Mouse (Mus musculus) frontal cortex, postnatal 14 days (tissue): Measurements from ENCODE around the gene Top3b.
"Not testable (repeated sequence)": the region's sequence is repeated elsewhere in the genome, so short reads cannot be mapped to it uniquely, and the experiment has no call there.

Experiments used
- DNase-seq, 2 experiments: peaks; one replicate each; pipeline ENCODE4 v3.0.0; 2022; ENCODE audit warnings: low spot score in 2 of 2

Gene Top3b

DNA sequence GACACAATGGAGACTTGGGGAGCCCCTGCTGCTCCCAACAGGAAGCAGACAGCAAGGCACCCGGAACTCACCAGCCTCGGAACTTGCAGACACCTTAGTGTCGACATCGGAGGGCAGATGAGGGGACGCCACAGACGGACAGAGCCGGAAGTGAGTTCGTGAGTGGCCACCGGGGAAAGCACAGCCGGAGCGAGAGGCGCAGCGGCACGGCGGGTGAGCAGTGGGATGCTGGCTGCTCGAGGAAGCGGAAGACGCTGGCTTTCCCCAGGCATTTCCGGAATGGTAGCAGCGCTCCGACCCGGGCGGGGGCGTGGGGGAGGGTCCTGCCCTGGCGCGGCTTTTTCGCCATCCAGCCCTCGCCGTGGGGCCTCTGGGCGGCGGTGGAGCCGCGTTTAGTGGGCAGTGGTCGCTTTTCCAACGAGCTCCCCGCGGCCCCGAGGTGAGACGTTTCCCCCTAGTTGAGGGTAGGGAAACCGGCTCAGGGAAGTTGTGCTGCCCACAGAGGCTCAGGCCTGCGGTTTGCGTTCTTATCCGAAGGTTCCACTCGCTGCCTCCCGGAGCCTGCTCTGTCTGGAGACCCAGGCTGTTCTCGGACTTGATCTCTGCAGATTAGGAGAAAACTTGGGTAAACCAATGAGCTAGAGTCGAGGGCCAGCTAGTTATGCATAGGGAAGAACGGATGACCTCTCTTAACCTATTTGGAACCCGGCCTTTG lies at the start of gene Top3b, which contains the start of gene Vpreb1:
TSS of gene Top3b (plus strand) at position 120 of the 715 bp plus-strand sequence.
TSS of gene Vpreb1 (minus strand) at position 227 of the 715 bp plus-strand sequence.
- peak; percentile 84 to 87 for DNase-seq

DNA sequence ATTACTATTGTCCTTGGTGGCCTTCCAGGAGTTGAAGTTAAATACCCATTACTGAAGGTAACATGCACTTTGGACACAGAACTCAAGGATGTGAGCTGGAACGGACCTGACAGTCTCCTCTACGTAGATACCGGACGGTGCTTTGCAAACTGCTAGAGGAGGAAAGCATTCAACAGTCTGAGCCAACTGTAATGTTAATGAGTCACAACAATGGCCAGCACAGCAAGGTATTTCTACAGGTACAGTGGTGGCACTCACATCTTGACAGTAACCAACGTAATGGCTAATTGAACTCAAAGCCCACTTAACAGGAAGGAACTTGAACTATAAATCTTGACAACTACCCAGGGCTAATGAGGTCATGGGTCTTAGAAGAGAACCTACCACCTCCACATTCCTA lies 45.1 kb upstream of the Top3b start:
- no peak for DNase-seq

DNA sequence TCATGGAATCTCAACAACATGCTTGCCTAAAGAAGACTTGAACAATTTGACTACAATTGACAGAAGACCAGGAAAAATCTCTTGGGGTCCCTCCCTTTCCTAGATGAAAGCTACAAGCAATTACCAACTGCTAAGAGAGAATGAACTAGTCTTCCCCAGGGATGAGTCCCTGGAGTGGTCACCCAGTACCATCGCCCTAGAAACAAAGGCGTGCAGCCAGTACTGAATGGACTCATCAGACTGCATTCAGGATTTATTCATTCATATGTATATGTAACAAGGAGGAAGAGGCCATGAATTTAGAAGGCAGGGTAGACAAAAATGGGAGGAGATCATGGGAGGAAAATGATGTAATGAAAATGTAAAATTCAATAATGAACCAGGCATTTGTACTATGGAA lies 44.3 kb upstream of the Top3b start:
- no peak for DNase-seq

DNA sequence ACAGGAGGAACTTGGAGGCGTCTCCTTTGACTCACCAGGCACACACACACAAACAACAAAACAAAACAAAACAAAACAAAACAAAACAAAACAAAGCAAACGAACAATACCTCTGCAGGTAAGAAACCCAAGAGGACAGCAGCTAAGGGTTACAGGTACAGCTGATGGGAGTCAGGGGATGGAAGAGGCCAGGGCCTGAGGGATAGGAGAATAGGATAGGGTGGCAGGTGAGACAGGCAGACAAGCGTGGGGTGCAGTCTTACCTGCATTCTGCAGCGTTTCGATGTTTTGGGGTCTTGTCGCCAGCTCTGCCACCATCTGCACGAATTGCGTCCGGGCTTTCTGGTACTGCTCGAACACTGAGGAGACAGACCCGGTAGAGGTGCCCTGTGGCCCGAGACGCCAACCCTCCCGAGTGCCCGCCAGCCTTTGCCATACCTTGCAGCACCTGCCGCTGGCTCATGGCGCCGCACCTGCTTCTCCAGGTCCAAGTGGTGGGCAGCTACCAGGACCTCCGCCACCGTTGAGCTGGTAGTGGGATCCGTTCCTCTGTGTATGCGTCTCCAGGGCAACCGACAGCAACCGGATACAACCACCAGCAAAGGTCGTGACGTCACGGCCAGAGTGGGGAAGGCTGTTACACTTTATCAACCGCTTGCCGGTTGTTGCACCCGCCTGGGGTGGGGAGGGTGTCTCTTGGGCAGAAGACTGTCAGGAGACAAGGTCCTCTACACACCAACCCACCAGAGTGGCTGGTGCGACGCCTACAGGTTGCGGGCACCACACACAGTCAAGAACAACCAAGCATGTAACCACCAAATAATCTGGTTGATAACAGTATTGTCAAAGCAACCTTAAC lies 41.5 kb upstream of the Top3b start, which contains the start of gene Spag6l:
TSS of gene Spag6l (minus strand) at position 700 of the 859 bp plus-strand sequence.
- peak; percentile 16 to 30 for DNase-seq

DNA sequence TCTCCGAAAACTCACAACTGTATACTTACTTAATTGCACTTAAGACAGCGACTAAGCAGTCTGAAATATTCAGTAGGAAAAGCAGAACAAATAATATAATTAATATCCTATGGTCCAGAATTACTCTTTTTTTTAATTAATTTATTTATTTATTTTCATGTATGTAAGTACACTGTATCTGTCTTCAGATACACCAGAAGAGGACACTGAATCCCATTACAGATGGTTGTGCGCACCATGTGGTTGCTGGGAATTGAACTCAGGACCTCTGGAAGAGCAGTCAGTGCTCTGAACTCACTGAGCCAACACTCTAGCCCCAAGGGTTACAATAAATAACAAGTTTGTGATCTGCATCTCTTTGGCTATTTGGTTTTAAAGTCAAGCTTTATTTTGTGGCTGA lies 40.9 kb upstream of the Top3b start:
- DNase-seq, result no peak

DNA sequence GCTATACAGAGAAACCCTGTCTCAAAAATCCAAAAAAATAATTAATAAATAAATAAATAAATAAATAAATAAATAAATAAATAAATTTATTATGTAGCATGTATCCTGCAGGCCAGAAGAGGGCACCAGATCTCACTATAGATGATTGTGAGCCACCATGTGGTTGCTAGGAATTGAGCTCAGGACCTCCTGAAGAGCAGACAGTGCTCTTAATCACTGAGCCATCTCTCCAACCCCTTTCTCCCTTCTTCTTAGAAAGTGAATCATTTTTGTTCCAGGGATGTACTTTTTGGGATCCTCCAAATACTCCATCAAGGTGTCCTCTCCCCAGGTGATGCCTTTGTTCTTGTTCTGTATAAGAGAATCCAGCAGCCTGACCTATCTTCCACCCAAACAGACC lies 21.3 kb upstream of the Top3b start:
- DNase-seq, result no peak

DNA sequence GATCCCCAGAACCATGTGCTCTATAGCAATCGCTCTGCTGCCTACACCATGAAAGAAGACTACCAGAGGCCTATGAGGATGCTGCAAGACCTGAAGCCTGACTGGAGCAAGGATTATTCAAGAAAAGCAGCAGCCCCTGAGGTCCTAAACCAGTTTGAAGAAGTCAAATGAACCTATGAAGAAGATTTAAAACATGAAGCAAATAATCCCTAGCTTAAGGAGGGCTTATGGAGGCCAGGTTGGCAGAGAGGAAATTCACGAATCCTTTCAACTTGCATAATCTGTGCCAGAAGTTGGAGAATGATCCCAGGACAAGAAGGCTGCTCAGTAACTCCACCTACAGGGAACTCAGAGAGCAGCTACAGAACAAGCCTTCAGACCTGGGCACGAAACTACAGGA lies 18.1 kb upstream of the Top3b start:
- no peak for DNase-seq

DNA sequence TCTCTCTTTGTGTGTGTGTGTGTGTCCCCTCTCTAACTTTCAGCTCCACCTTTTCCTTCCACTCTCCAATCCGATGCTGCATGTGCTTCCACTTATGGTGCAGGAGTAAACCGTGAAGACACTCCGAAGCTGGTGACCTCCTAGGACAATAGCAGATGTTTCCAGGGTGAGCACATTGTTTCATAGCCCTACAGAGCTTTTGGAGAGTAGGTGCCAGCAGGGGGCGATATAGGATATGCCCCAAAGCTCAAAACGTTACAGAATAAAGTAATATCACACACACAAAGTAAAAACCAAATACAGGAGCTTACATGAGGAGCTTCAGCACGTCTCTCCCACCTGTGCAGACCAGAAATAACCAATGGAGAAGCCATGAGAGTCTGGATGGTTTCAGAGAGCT lies 15.7 kb upstream of the Top3b start:
- DNase-seq, result no peak

DNA sequence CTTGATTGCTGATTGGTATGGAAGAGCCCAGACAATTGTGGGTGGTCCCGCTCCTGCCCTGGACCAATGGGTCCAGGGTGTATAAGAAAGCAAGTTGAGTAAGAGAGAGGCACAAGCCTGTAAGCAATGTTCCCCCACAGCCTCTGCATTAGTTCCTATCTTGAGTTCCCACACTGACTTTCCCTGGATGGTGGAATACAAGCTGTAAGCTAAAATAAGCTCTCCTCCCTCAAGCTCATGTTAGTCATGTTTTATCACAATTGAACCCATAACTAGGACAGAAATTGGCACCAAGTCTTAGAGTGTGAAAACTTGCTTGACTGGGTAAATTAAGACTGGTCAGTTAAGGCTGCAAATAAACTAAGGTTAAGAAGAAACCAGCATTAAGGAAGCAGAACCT lies 15.0 kb upstream of the Top3b start:
- DNase-seq, result no peak

DNA sequence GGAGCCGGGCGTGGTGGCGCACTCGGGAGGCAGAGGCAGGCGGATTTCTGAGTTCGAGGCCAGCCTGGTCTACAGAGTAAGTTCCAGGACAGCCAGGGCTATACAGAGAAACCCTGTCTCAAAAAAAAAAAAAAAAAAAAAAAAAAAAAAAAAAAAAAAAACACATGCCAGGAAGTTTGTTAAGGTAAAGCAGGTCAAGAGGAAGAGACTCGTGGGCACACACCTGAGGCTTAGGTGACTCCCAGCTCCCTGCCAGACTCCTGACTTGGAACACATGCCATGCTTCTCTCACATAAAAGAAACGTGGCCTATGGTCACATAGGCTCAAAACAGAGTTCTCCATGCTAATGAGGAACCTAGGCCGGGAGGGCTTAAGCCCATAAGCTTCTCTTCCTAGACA lies 14.5 kb upstream of the Top3b start:
- not testable (repeated sequence) for DNase-seq

DNA sequence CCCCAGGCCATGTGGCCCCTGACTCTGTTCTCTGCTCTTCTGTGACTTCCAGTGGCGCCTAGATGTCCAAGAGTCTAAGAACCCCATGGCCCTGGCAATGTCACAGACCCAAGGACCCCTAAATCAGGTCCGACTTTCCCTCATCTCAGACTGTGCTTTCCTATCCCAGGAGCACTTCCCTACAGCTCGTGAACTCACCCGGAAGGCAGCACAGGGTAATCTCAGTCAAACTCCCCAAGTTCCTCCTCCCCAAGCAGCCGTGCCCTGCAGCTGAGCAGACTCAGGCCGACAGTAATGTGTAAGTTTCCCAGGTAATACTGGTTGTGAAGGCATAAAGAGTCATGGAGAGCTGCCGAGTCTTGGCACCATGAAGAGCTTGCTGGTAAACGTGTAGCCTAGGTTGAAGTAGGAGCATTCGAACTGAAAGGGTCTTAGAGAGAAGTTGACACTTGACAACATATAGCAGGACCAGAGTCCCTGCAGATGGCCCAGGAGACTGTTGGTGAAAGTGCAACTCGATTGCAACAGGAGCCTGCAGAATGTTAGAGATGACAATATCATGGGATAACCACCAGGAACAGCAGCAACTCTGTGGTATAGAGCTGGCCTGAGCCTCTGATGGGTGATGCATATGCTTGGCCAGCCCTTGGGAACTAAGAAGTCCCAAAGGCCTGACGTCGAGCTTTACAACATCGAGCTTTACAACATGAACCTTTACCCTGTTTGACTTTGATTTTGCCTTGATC lies 13.6 kb upstream of the Top3b start:
- DNase-seq, result no peak

DNA sequence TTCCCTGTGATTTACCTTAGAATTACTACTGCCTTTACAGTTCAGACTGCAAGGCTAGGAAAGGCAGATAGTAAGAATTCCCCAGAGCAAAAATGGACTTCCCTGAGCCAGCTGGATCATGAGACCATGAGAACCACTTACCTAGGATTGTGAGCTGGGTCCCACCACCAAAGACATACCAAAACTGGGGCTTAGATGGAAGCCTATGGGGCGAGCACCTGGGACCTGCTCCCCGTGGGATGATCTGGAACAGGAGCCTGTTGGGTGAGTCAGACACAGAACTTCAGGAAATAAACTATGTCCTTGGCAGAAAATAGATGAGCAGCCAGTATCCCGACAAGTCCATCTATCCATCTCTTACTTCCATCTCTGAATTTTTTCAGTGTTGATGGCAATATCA lies 8.2 kb upstream of the Top3b start:
- no peak for DNase-seq

DNA sequence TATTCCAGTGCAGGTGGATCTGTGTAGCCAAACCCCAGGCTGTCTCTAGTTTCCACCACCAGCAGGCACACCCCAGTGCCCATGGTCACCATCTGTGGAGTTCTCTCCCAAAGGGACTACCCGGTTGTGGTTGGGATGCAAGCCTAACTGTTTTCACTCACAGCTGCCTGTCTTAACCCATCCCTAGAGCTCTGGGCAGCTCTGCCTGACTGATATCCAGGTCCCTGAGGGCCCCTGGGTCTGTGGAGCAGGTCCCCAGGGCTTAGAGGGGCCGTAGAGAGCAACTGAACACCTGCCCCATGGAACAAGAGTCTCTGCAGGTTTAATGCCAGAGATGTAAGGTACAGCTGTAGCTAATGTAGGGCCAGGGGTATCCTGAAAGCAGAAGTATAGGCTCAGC lies 6.6 kb upstream of the Top3b start, which contains the start of gene Igll1:
TSS of gene Igll1 (minus strand) at position 8 of the 400 bp plus-strand sequence.
- DNase-seq, result no peak

DNA sequence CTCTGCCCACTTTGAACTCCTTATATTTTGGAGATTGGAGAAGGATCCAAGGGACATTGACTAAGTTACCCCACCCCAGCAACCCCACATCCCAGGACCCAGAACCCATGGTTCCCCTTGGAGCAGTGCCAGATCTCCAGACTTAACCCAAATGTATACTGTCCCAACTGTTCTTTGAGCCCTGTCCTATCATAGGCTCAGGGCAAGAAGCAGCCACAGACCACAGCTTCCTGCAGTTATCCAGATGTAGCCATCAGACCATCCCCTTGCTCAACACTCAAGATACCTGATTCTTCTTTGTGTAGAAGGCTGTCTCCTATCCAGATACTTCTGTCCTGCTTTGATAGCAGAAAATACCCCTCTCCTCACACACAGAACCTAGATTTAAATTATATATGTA lies 5.3 kb upstream of the Top3b start:
- no peak for DNase-seq

DNA sequence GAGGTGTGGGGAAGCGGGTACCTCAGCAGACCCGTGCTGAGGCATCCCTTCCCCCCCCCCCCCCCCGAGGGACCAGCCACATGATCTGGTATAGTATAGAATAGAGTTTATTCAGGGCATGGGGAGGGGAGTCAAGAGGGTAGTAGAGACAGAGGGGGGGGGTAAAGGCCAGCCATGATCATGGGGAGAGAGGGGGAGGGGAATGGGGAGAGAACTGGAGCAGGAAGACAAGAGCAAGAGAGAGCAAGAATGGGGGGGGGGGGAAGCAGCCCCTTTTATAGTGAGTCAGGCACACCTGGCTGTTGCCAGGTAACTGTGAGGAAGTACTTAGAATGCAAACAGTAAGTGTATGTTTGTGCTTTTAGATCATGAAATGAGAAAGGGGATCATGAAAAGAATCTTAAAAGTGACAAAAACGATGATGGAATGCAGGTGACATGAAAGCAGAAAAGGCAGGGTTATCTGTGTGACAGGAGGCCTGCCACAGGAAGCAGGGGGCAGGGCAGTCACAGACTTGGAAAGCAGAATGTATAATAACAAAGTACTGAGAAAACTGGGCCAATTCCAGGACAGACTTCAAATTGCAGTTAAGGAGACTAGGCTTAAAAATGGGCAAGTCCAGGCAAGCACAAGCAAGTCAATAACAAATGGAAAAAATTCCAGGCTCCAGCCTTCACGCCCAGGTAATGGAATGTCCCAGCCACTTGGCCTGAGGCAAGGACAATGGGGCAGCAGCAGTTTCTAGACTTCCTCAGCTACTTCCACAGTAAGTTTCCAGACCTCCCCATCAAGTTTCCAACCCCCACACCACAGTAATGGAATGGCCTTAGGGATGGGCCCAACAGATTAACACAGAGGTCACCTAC lies 4.6 kb upstream of the Top3b start:
- no peak for DNase-seq

DNA sequence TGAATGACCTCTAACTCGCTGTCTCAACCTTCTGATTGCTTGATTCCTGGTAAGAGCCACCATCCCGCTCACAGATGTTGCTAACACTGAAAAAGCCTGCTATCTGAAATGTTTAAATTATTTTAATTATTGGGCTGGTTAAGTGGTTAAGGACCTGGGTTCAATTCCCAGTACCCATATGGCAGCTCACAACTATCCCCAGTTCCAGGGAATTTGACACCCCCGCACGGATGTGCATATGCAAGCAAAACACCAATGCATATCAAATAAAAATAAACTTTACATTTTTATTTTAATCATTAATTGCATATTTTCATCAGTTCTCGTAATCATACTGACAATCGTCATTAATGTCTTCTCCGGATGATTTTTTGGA lies 307 bp upstream of the Top3b start:
- DNase-seq, result no peak

DNA sequence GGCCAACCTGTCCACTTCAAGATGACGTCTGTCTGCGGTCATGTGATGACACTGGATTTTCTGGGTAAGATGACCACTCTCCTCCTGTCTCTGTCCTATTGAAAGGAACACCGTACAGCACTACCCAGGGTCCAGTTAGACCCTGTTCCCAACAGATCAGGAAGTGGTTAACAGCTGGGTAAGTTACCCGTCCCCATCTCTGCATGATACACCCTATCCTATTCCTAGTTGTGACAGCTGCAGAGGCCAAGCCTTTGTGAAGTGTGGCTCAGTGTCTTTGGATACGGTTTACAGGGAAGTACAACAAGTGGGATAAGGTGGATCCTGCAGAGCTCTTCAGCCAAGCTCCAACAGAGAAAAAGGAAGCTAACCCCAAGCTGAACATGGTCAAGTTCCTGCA lies 8.5 kb downstream of the Top3b start:
- no peak for DNase-seq

DNA sequence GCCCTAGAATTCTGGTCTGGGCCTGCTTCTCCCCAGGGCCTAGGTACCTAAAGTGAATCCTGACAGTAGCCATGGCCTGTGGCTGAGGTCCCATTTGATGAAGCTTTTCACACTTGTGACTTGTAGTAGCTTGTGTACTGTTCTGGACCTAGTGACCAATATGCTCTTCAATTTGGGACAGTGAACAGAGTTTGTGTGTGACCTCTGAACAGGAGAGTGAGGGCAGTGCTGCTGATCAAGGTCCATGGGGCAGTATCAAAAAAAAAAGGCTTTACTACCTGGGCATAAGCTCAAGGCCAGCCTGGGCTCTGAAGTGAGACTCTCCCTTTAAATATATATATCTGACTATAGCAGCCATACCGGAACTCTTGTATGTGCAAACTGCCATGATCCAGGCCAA lies 17.8 kb downstream of the Top3b start:
- no peak for DNase-seq

DNA sequence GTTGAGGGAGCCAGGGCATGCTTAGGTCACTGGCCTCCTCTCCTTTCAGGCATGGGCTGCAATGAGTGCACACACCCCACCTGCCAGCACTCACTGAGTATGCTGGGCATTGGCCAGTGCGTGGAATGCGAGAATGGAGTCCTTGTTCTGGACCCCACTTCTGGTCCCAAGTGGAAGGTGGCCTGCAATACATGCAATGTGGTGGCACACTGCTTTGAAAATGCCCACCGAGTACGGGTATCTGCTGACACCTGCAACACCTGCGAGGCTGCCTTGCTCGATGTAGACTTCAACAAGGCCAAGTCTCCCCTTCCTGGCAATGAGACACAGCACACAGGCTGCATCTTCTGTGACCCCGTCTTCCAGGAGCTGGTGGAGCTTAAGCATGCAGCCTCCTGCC lies 21.8 kb downstream of the Top3b start:
- DNase-seq, result no peak

DNA sequence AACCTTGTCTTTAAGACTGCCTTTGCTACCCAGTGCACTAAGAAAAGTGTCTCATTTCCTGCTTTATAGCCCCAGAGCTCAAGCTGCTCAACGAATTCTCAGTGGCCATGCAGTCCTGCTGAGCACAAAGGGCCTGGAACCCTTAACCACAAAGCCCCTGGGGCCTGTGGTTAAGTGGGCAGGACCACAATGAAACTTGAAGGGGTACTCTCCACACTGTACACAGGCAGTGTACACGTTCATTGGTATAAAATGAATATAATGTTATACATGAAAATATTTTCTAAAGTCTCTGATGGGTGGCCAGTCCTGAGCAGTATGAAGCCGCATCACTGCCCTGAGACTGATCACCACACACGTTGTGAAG lies 25.5 kb downstream of the Top3b start:
- DNase-seq, result no peak

DNA sequence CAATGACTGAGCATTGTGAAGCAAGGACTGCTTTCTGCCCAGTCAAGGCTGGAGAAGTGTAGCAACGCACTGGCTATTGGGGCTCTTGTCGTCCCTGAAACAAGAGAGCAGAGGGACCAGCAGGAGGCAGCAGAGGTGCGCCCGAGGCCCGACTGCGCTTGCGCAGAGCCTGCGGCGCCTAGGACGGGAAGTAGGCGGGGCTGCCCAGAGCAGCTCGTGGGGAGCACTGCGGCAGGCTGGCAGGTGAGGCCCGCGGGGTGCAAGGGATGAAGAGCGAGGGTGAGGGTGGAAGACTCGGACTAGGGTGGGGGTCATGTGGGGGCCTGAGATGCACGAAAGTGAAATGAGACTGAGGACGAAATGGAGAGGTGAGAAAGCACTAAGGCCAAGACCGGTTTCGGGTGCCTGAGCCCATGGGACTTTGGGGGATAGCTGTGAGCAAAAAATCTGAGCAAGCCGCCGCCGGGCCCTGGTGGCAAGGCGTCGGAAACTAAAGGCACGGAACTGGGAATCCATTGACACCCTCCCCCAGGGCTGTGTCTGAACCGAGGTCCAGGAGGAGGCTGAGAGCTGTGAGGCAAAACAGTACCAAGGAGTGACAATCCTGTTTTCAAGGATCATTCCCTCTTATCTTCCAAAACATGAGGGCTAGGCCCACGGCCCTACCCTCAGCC lies 26.0 kb downstream of the Top3b start, which contains the start of gene Ppm1f:
TSS of gene Ppm1f (plus strand) at position 88 of the 674 bp plus-strand sequence.
- peak; percentile 90 to 94 for DNase-seq
